Mouse (Mus musculus): ENCODE results near the gene Gpr137b.
"Not testable (repeated sequence)": the region's sequence is repeated elsewhere in the genome, so short reads cannot be mapped to it uniquely, and the experiment has no call there.

Gene Gpr137b

DNA sequence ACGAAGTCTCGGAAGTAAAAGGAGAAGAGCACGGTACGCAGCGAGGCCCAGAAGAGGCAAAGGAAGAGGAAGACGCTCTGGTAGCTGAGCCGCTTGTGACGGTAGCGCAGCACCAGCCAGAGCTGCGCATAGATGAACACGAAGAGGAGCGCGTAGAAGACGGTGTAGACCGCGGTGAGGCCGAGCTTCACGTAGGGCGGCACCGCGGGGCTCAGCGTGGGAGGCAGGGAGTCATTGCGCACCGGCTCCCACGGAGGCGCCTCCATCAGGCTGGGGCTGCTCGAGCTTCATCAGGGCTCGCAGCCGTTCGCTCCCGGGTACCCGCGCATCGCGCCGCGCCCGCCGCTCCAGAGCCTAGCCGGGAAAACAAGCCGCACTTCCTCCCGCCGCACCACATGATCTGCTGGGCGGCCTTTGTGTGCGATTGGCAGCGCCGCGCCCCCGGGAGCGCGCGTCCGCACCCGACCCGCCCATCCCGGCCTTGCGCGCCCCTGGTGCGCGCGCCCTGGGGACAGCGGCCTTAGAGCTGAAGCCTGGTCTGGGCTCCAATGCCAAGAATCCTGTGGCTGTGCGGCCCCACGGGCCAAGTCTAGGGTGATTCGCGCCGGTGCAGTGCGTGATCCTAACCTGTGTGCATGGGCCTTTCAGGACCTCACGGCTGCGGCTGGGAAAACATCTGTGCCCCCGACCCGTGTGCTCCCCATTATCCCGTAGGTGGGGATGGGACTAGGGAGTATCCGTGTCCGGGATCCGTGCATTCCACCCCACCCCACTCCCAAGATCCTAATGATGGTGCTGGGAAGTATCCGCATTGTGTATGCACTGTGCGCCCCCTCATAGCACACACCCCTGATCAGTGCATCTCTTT lies at the start of gene Gpr137b:
TSS of gene Gpr137b (minus strand) at position 787 of the 868 bp plus-strand sequence.
- peak; percentile 47 for DNase-seq (ENCODE audit: low spot score)

DNA sequence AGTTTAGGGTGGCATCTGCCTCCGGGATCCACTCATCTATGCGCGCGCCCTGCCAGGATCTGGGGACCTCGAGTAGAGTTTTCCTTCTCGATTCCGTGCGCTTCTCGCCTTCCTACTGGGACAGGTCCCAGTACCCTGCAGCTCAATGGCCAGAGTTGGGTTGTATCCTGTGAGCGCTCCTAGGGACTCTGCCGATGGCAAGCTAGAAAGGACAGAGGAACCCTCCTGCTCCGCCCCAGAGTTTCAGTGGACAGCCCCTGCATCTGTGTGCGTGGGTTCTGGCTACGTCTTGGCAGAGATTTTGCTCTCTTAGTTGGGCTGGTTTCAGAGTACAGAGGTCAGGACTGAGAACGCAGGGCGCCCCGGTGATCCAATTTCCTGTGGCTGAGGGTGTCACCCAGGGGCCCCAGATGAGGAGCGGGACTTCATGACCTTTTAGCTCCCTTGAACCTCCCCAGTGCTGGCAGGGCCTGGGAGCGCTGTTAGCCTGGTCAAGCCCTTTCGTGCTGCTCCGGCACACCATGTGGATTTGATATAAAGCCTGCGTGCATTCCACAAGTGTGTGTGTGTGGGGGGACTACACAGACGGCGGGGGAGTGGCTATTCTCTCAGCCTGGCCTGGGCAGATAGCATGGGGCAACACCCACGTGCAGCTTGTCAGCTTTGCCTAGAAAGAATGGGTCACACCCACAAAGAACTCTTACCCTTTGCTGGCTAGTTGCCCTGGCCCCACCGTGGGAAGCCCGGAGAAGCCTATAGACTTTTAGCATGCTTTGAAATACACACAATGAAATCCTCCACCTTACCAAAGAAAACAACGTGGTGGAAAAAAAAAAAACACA lies 44.5 kb upstream of the Gpr137b start:
- not testable (repeated sequence) for DNase-seq (ENCODE audit: low spot score)

DNA sequence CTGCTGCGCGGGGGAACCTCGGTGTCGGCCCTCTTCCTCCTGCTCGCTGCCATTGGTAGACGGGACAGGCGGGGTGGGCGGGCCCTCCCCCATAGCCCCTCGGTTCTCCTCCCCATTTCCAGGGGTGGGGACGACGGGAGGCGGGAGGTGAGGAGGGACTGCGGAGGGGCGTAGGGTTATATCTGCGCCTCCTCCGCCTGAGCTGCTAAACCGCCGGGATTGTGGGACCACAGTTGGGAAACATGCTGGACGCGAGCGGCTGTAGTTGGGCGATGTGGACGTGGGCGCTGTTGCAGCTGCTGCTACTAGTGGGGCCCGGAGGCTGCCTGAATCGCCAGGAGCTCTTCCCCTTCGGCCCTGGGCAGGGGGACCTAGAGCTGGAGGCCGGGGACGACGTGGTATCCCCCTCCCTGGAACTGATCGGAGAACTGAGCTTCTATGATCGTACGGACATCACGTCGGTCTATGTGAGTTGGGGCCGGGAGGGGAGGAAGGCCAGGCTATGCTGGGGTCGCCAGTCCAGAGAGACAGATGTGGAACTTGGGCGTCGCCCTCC lies 43.7 kb upstream of the Gpr137b start, which contains the start of gene Nid1:
TSS of gene Nid1 (plus strand) at position 92 of the 556 bp plus-strand sequence.
- peak; percentile 36 for DNase-seq (ENCODE audit: low spot score)

DNA sequence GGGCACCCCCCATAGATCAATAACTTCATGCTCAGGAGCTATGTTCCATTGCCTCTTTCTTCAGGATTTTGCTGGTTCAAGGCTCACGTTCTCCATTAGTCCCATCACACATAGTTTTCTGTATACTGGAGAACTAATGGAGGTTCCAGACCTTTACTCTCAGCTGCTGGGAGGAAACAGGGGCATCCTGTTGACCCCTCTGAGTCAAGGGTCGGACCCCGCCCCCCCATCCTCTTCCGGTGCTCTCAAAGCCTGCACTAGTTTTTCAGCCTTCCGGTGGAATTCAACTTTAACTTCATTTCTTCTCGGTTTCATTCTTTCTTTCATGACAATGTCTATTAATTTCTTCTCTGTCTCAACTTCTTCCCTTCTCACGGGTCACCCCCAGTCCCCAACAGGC lies 42.3 kb upstream of the Gpr137b start:
- DNase-seq (ENCODE audit: low spot score) = not testable (repeated sequence)

DNA sequence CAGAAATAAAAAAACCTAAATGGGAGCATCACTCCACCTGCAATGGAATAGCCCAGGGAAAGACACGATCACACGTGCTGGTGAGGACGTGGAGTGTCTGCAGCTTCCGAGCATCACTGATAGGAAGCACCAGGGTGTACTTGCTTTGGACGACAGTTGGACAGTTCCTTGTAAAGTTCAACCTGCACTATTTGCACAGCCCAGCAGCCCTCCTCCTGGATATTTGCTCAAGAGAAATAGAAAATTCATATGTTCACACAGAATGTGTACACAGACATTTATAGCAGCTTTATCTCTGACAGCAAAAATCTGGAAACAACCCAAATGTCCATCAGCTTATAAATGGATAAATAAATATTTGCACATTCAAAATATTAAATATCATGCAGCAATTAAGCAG lies 29.5 kb upstream of the Gpr137b start:
- not testable (repeated sequence) for DNase-seq (ENCODE audit: low spot score)

DNA sequence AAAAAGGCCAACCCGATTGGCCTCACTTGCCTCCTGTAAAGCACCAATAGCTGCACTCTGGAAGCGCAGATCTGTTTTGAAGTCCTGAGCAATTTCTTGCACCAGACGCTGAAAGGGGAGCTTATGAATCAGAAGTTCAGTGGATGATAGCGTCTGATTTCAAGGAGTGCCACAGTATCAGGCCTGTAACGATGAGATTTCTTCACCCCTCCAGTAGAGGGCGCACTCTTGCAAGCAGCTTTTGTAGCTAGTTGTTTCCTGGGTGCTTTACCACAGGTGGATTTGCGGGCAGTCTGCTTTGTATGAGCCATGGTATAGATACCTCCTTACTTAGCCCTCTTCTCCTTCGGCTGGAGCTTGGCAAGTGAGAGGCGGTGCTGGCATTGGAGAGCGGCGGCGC lies 25.0 kb upstream of the Gpr137b start:
- DNase-seq (ENCODE audit: low spot score) = not testable (repeated sequence)

DNA sequence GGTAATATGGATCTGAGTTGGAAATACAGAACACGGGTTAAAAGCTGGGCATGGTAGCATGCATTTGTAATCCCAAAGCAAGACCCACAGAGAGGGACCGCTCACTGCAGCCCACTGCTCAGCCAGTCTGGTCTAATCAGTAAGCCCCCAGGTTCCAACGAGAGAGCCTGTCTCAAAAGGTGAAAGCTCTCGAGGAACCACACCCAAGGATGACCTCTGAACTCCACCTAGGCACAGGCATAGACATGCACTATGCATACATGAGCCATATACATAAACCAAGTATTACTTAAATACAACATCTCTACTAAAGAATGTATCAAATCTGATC lies 22.2 kb upstream of the Gpr137b start:
- DNase-seq (ENCODE audit: low spot score) = not testable (repeated sequence)

DNA sequence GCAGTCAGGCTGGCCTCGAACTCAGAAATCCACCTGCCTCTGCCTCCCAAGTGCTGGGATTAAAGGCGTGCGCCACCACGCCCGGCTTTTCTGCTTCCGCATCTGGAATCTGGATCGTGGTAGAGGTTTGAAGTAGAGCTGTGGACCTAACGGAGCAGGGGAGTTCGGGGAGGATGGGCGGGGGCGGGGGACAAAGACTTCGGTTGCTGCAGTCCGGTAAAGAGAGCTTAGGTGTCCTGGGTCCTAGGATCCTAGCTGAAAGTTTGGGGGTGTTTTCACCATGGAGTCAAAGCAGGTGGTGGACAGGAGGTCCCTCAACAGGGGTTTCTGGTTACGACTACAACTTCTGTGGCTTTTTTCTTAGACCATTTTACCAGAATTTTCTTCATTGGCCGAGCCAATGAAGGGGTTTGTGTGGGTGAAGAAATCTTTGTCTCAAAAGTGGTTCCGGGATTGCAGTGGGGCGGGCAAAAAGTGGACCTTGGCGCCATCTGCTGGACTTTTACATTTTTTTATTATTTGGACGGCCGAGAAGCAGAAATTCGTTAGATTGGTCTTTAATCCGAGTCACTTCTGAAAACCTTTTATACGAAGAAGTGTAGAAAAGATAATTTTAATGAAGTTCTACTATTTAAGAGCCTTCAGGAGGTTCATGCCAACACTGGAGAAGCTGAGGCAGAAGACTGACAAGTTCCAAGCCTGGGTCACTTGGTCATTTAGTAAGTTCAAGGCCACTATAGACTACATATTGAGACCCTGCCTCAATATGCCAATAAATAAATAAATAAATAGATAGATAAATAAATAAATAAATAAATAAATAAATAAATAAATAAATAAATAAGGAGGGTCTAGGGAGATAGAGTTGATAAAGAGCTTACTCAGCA lies 21.5 kb upstream of the Gpr137b start:
- peak; percentile 32 for DNase-seq (ENCODE audit: low spot score)

DNA sequence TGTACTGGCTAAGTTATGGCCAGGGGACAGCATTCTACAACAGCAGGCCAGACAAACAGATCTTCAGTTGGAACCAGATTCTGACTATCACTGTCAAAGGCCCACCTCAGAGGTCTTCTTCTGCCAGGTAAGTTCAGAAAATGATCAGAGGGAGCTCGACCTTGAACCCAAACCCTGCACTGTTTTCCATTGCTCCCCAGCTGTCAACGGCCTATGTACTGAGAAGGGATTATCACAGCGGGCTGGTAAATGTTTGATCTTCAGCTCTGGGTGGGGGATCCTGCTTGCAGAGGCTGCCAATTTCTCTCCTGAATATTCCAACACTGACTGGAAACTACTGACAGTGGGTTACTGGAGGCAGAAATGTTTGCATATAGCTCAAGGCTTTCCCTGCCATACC lies 20.4 kb upstream of the Gpr137b start:
- DNase-seq (ENCODE audit: low spot score) = no peak

DNA sequence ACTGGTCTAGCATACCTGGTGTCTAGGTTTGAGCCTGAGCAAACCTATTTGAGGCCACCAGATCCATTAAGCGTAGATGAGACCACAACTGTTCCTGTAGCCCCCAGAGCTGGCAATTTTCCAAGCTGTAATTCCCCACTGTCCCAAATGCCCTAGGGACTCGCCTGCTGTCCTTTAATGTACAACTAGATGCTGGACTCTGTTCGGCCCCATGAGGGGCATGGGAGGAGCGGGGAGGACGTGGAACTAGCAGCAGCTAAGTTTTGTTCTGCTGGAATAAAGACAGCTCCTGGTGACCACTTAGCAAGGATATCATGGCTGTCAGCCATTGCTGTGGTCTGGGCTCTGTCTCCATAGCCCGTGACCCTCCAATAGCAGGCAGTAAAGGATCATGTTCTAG lies 11.7 kb upstream of the Gpr137b start:
- DNase-seq (ENCODE audit: low spot score) = not testable (repeated sequence)

DNA sequence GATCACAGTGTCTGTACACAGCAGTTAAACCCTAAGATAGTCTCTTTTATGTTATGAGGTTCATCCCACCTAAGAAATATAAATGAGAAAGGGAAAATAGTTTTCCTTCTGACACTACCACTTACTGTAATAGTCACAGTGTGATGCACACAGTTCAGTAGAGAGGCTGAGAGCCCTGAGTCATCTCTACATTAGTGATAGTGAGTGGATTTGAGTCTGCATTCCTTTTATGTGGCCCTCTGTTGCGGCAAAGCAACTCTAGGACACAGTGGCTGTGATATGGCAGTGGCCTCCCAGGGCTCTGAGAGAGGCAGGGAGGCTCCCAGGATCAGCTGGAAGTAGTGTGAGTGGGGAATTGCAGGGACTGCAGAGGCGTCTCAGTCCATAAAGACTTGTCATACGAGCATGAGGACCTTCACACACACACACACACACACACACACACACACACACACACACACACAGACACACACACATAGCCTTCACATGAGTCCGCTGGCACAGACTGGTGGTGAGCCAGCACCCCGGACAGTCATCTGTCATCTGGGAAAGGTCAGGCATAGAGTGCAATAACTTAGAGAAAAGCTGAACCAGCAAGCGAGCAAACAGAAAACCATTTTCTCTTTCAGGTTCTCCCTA lies 10.8 kb upstream of the Gpr137b start:
- DNase-seq (ENCODE audit: low spot score) = not testable (repeated sequence)

DNA sequence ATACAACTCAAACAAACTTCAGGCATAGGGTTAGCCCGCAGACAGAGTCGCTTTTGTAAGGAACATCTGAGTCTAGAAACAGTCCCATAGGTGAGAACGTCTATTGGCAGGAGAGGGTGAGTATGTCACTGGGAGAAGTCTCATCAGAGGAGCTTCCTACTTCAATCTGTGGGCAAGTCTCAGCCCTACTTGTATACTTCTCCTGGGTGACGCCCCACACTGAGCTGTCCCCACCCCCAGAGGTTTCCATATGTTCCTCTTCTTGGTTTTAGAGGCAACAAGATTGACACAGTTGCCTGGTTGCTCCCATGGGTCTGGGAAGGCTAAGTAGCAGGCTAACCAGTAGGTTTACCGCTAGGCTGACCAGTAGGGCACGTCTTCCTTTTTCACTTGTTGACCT lies 10.0 kb upstream of the Gpr137b start:
- DNase-seq (ENCODE audit: low spot score) = not testable (repeated sequence)

DNA sequence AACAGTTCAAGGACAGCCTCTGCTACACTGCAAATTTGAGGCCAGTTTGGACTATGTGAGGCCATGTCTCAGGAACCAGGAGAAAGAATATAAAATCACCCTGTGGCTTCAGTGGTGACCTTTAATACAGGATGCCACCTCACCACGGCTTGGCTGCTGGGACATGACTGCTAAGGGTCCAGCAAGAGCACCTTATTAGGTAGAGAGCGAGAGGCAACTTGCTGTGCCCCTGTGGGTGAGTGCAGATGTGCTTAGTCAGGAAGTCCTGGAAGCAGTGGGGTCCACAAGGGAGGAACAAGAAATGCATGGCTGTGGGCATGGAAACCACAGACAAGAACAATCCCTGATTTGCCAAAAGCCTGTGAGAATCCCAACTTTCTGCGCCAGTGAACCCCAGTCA lies 9.6 kb upstream of the Gpr137b start:
- not testable (repeated sequence) for DNase-seq (ENCODE audit: low spot score)

DNA sequence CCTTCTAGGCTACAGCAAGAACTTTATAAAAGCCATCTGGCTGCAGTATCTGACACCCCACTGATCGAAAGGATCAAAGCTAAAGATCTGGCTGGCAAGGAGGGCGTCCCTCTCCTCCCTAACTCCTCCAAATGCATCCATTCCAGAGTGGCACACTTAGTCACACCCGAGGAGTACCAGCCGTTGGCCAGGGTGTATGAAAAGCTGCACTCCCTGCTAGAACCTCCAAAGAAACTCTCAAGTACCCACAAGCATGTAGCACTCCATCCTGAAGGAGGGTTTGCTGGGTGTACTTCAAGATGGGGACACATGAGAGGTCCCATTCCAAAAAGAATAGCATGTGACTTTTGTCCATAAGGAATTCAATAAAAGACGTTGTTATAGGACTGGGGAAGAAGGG lies 9.0 kb upstream of the Gpr137b start:
- not testable (repeated sequence) for DNase-seq (ENCODE audit: low spot score)

DNA sequence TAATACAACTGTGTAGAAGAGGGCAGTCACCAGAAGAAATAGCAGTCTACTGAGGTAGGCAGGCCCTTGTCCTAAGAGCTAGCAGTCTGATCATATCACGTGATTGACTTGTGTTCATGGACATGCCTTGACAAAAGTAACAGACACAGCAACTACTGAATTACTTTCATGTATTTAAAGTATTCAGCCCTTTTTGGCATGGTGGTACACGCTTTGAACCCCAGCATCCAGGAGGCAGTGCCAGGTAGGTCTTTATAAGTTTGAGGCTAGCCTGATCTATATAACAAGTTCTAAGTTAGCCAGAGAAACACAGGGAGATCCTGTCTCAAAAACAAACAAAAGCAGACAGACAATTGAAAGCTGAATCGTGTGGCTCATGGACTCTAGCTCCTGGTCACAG lies 7.0 kb upstream of the Gpr137b start:
- DNase-seq (ENCODE audit: low spot score) = not testable (repeated sequence)

DNA sequence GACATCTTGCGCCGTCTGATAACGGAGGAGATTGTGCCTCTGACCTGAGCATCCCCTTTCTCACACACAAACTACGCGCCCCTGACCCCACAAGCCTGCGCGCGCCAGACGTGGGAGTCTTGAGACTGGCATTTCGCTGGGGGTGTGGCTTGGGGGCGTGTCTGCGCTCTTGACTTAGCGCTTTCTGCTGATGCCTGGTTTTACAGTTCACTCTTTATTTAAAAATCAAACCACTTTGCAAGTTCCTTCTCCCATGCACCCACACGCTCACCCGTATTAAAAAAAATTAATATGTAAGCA lies 232 bp upstream of the Gpr137b start:
- DNase-seq (ENCODE audit: low spot score) = peak; percentile 75

DNA sequence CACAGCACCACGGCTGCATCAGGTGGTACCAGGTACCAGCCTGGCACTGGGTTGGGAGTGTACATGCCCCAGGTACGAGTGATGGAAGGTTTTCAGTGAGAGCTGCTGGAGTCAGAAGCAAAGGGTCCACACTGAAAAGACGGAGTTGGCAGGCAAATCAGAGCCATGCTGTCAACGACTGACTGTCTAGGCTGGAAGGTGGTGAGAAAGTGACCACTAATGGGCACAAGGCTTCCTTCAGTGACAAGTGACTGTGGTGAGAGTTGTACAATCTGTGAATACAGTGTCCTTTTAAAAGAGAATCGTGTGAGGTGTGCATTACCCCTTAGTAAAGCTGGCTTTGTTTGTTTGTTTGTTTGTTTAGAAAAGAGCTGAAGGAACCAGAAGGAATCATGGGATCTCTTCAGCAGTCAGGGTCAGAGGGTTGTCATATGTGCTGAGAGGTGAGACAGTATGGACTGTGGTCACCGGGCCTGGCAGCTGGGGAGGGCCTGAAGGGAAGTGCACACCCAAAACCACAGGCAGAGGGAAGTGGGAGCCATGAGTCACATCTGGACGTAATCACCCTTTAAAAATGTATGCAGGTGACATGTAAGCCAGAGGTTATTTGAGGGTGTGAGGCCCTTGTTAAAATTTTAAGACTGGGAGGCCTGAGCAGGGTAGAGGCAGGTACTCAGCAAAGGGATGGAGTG lies 15.5 kb downstream of the Gpr137b start:
- DNase-seq (ENCODE audit: low spot score) = not testable (repeated sequence)

DNA sequence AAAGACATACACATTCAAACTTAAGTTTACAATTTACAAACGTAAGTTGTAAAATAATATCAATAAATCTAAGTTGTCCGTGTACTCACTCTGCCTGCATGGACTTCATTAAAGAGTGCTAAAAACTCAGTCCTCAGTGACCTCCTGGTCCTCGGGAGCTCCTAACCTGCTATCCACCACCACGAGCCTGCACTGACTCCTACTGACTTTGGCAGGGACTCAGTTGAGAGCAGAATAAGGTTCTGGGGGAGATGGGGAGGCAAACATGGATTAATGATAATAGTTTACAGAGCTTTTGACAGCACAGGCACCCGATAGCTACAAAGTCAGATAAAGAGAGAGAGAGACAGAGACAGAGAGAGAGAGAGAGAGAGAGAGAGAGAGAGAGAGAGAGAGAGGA lies 16.6 kb downstream of the Gpr137b start:
- no peak for DNase-seq (ENCODE audit: low spot score)

DNA sequence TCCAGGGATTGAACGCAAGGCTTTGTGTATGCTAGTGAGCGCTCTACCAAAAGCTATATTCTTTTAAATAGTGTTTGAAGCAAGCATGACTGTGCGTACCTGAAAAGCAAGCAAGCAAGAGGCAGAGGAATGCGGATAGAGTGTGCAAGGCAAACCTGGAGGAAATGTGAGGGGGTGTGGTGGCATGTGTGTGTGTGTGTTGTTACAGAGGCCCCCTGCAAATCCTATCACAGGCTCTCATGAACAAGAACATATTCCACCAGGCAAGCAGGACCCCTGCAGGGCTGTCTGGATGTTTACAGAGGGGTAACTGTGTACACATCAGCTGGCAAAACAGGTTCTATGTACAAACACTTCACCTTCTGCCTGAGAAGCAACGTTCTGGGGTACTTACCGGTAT lies 19.8 kb downstream of the Gpr137b start:
- DNase-seq (ENCODE audit: low spot score) = not testable (repeated sequence)

DNA sequence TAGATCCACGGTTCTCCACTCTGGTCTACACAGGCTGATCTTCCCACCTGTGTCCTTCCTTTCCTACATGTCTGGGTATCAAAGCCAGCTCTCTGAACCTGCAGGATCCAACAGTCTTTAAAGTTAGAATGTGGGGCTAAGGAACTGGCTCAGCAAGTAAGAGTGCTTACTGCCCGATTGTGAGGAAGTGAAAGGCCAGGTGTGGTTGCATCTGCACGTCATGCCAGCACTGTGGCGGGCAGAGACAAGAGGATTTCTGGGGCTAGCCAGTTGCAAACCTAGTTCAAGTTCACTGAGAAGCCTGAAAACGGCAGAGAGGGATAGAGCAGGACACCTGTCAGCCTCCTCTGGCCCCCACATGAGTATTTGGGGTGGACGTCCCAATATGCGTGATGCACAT lies 22.4 kb downstream of the Gpr137b start:
- DNase-seq (ENCODE audit: low spot score) = not testable (repeated sequence)

DNA sequence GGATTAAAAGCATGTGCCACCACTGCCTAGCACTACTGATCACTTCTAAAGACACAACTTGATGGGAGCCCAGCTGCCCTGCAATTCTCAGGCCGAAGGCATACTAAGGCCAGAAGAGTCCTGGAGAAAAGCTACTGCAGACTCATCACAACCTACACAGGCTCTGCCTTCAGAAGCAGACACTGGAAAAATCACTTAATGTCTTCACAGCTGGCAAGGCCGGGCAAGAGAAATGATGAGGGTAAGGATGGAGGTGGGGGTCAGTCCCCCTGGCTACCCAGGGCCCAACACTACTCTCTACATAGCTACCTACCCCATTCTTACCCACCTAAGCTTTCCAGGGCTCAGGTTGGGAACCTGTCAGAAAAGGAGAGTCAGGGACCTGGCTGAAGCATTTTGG lies 27.4 kb downstream of the Gpr137b start:
- DNase-seq (ENCODE audit: low spot score) = not testable (repeated sequence)
